Mouse (Mus musculus) megakaryocyte, embryonic 14.5 days (primary cell): ENCODE measurements around the gene Cmas.

ENCODE experiments used
- FLI1 ChIP-seq: IDR thresholded peaks from 2 replicates; pipeline ENCODE4 v1.6.1; 2012; ENCODE audit warnings: low read length, inconsistent platforms, mixed read lengths
- GATA1 ChIP-seq: IDR thresholded peaks from 3 replicates; pipeline ENCODE4 v1.6.1; 2012; ENCODE audit warnings: mixed read lengths, low read length, inconsistent platforms, borderline replicate concordance

DNA sequence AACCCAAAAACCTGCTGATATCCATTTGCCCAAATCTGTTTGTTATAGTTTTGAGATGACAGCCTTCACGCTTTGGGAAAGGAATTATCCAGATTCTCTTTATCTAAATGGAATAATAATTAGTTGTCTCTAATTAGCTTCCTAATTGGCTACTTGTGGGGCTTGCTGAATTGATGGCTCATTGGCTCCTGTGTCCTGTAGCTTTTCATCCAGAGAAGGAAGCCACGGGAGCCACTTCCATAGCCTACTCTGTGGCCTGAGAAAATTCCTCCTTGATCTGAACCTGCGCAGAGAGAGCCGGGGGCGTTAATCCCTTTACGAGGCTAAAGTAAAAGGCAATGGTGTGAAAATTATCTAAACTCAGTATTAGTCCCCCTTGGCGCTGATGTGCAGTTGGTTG, 24.8 kb downstream of the Cmas start:
- no peak for TF ChIP-seq GATA1
- TF ChIP-seq FLI1: no peak
